Mouse (Mus musculus) layer of hippocampus, postnatal 36 days (tissue): ENCODE measurements at regions not wholly inside any gene's neighbourhood (a gene's known extent, or its start where the extent isn't known, plus 50 kb on each side); places are given as distances from the start of the nearest gene placed in this dataset.

Source experiments
- DNase-seq, 2 experiments: peaks; one replicate each; pipeline ENCODE4 v3.0.0; 2022

DNA sequence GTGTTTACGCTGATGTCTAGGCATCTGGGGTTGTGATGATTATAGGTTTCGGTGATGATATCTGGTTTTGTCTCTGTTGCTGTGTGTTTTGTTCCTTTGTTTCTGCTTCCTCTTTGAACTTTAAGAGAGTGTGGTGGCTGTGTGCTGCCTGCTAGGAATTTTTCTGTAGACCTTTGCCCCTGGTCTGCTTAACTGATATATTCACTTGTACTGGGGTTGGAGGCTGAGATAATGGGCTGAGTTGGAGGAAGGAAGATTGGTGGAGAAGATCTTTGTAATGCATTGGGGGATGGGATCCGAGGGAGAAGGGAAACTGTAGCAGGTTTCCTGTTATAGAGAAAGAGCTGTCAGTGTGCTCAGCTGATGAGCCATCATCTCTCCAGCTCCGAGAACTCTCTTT is 55.8 kb downstream of the Mid1ip1 start:
- no peak for DNase-seq

DNA sequence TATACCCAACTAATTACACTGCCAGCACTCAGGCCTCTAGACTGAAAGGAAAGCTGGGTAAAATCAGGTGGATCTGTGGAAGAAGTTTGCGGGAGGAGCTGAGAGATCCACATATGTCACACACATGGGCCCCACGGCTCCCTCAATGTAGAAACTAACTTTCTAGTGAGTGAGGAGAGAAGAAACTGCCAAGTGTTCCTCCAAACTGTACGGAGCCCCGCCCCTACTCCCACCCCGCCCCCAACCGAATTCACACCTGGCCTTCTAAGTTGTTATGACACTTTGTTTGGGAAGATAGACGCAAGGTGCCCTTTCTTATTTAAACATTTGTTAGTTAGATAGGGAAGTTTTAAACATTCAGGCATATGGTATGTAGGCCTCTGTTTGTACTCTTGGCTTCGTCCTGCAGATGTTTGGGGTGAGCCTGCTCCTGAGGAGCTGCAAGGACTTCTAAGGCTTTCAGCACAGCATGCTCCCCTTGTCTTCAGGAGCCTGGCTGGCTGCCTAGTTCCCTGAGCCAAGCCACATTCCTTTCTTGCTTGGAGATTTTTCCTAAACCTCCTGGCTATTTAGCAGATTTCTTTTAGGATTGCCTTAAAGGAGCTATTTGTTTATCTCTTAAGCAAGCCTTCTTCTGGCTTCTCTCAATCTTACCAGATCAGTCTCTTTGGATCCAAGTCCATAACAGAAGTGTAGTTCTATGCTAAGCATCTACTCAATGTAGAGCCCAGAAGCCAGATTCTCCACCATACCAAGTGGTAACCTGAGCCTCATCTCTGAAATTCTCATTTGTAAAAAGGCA is 61.1 kb downstream of the Mid1ip1 start:
- peak; percentile 5 for DNase-seq

DNA sequence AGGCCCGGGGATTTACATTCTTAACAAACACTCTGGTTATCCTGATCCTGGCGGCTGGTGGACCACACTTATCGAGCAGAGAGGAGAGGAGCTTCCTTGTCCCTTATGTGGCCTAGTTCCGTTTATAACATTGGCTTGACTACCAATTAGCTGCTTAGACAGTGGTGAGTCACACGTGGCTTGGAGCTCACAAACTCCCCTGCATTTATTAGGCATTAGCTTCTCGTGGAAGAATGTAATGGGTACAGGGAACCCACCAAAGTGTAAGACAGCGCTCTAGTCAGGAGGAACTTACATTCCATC is 61.7 kb downstream of the Mid1ip1 start:
- DNase-seq = no peak

DNA sequence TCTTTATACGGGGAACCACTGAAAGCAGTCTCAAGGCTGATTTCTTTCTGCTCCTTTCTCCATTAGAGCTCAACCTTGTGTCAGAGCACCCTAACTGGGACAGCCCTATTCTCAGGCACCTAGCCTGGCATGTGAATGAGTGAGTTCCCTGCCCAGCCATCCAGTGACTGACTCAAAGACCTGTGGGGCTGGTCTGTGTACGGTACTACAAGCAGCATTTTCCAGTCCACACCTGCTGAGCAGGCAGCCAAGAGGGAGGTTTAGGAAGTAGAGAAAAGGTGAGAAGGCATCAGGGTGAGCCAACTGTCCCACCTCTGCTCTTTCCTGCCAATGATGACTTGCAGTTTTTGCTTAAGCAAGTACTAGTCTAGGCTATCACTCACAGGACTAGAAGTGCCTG is 63.2 kb downstream of the Mid1ip1 start:
- no peak for DNase-seq

DNA sequence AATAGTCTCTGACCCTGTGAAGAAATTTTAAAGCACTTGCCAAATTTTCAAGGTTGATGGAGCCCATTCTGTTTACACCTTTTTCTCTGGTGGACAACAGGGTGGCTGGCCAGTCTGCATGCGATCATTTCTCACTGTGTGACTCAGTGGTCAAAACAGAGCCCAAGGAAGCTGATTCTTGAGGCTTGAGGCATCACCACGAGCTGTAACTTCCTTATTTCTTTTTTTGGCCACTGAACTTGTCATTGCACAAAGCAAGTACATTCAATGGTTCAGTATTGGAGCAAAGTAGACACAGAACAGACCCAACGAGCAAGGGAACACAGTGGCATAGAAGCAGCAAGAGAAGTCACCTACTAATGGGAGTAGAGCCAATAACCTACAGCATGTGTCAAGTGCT is 71.5 kb downstream of the Mid1ip1 start:
- DNase-seq = no peak

DNA sequence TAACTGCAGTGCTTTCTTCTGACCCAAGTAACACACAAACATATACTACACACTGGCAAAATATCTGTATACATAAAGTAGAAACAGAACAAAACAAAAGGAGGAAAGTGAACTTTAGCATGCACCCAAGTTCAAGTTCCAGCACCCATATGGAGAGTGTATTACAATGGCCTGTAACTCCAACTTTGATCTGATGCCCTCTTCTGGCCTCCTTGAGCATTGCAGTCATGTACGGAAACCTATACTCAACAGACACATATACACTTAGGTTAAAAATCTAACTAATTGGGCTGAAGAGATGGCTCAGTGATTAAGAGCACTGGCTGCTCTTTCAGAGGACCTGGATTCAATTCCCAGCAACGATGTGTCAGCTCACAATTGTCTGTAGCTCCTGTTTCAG is 72.2 kb downstream of the Mid1ip1 start:
- DNase-seq = no peak

DNA sequence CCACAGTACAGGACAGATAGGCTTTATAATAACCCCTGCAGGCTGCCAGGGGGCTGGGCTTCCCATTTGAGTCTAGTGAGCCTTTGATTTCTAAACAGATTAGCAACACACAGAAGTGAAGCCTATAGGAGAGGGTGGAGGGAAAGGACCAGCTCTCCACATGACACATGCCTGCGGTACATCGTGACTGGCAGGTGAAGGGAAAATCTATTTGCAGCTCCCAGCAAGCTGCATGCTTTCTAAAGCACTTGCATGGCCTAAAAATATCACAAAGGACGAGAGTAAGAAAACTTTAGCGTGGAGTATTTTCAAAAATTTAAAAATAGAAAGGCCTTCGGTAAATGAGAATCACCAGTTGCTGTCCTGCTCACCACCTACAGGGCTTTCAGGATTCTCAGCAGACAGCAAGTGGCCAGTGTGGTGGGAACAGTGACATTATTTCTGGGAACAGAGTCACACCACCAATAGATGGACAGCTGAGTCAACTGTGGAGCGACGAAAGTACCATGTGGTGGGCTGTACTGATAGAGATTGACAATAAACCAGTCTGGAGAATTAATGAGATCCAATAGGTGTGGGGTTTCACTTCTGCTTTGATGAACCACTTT is 105.6 kb downstream of the Mid1ip1 start:
- DNase-seq = no peak

DNA sequence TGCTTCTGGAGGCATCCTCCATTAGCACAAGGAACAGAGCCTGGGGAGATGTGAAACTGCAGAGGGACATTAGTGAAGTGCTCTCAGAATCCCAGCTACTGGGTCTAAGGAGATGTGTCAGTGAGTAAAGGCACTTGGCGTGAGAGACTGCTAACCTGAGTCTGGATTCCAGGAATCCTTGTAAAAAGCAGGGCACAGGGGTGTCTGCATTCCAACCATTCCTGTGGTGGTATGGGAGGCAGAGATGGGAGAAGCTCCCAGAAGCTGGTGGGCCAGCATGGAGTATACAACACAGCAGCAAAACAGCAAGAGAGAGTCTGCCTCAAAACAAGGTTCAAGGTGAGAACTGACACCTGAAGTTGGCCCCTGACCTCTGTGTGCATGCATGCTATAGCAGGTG is 118.9 kb downstream of the Mid1ip1 start:
- no peak for DNase-seq

DNA sequence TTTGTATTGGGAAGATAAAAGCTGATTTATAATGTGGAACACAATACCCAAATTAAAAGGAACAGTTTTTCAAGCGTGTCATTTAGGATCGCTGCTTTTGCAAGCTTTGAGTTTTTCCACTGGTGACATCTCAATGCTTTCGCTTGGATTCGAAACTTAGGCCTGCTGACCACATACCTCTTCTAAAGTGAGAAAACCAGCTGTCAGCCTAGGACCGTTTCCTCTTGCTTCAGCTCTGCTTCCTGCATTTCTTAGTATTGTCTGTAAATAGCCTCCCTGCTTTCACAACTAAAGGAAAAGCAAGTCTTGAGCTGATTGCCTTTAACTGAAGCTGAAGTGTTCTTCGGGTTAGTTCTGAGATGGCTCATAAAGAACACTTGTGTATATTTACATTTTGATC is 142.3 kb downstream of the Mid1ip1 start:
- DNase-seq = no peak

DNA sequence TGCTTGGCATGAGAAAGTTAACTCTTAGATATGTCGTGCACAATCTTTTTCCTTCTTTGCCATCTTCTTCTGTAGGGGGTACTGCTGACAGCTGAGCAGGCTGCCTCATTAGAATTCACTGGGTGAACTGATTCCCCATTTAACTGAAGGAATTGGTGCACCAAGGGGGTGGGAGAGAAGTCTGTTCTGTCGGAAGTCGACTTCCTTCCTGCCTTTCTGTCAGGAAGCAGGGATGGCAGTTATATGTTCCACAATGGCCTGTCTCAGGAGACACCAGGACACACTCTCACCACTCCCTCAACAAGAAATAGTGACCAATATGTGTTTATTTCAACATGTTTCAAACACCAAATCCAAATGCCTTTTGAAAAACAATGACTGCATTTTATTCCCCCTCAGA is 142.9 kb downstream of the Mid1ip1 start:
- DNase-seq = no peak

DNA sequence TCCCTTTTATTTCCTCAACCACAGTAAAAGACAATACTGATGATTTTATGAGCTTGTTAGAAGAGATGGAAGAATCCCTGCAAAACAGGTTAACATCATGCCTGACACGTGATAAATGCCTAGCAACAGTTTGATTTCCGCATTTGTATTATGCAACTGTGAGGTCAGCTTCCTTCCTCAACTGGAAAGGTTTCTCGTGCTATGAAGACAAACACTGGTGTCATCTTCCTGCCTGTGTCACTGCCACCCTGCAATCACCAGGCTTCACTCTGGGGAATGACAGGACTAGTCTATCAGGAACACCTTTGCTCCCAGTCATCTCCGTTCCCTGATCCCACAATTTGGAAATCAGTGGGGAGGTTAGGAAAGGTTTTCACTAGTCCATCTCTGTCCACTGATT is 156.8 kb downstream of the Mid1ip1 start:
- no peak for DNase-seq

DNA sequence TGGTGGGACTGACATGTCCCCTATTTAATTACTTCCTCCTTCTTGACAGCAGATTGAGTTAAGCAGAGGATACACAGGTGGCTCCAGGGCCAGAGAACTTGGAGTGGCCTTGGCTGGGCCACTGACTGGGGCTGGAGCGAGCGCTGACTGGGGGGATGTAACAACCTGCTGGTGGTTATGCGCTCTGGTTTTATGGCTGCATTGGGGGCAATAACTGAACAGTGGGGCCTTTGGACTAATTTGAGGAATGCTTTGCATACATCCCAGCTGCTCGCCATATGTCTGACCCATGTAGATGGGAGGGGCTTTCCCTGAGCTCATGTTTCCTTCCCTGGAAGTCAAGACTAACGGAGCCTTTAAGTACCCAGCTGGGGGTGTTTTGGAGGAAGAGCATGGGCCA is 163.0 kb downstream of the Mid1ip1 start:
- no peak for DNase-seq

DNA sequence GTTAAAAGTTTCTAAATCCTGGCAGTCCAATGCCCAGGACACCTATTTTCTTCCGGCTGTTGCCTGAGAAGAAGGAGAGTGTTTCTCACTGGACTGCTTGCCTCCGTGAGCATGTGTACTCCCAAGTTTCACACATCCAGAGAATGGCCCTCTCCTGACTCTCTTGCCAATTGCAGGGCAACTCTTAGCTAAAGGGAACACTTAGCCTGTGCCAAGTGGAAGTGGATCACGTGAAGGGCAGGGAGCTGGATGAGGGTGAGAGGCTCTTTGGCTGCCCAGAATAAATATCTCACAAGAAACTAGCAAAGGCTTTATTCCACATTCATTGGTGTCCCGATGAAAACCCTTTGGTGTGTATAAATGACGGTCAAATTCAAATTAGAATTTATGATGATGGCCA is 164.1 kb downstream of the Mid1ip1 start:
- no peak for DNase-seq

DNA sequence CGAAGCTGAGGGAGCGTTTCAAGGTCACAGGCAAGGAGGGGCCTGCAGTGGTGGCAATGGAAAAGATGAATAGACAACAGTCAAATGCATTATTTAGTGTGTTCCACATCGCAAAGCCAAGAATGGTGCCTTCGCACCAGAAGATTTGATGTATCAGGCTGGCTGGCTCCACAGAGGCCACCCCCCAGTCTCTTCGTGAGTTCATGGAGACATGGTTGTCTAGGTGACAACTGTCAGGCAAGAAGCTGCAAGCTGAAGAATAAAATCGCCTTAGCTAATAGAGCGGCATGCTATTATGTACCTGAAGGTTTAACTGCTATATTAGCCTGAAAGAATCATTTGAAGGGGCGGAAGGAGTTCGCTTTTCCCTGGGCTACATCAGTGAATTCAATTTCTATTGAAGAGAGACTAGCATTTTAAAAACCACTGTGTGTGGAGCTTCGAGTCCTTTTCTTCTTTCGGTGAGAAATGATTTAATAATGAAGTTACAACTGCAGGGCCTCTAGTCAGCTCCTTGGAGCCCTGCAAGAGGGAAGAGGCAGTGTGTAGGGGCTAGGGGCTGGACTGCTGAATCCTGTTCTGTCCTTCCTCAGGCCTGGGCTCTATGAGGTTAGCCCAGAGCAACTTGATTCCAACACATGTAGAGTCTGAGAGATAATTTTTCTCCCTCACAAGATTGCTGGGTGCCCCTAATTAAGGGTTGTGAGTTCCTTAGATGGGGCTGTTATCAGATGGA is 169.1 kb downstream of the Mid1ip1 start:
- DNase-seq = no peak

DNA sequence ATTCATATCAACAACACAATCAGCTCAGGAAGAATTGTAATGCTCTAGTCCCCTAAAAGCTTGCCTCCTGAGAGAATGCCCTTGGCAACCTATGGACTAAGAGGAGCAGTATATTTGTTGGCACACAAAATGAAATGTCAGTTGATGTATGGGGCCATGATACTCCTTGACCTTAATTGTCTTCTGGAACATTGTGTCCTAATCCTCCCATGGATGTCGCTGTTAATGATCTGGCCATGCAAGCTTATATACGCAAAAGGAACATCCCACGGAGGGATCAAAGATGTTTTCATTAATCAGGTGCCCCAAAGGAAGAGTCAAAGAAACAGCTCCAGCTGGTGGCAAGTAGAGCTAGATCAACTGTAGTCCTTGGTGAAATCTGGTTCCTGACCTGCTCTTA is 178.0 kb downstream of the Mid1ip1 start:
- DNase-seq = no peak

DNA sequence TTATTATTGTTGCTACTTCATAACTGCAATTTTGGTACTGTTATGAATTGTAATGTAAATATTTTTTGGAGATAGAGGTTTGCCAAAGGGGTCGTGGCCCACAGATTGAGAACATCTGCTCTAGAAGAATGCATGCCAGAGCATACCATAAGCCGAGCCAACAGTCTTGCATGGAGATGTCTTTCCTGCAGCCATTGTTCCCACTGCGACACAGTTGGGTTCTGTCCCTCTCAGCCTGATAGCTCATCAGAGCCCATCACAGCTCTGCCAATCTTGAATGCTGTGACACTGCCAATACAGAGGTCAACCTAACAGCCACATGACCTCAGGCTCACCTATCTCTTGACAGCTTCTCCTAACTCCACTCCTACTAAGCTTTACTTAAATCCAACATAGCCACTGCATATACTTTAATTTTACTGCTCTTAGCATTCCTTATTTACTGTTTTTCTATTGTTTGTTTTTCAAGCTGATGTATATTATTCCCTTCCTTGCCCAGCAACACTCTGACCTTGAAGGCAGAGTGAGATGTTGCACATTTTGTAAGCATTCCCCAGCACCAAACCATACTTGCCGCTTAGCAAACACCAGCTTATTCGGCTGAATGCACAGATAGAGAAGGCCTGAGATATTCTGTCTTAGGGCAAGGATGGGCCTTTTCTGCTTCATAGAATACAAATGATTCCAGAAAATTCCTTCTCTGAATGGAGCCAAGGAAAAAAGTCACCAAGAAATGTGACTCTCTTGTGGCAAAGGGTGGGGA is 181.6 kb downstream of the Mid1ip1 start:
- no peak for DNase-seq

DNA sequence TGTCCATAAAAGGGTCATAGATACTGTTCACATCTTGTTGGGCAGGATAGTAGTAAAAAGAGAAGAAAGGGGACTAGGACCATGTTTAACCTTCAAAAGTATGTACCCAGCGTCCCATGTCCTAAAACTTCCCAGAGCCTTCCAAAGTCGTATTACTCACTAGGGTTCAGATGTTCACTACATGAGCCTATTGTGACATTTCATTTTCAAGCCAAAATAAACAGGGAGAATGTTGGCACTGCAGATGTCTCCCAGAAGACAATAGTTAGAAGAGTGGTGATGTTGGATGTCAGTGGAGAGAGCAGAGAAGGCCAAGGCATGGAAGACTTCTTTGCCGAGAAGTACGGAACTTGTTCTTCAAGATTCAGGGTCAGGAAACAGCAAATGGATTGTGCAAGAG is 187.9 kb downstream of the Mid1ip1 start:
- no peak for DNase-seq

DNA sequence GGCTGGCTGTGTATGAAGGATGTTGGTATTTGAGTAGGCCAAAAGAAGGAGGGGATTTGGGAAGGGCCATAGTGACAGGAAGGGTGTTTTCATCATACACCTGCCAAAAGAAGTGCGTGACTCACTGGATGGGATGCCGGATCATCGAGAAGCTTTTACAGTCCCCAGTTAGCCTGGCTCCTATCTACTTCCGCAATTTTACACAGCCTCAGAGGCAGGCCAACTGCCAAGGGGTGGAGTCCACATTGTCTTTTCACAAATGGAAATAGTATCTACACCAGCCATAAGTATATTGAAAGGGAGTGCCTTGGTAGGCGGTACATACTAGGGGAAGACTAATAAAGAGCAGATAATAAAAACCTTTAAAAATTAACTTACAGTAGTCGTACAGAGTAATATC is 189.3 kb downstream of the Mid1ip1 start:
- no peak for DNase-seq

DNA sequence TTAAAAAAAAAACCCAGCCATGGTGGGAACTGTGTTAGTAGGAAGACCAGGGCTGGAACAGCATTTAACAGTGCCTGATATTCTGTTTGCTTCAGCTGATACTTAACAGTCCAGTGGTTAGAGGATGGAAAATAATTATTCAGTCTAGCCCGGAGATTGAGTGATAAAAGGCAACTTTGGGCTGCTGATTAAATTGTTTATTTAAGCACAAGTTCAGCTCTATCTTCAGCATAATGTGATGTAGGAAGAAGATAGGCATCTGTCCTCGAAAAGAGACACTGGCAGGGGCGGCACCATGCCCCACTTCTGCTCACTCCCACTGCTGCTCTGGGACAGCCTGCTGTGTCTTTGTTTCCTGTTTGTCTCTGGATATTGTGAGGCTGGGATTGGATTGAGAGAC is 190.1 kb downstream of the Mid1ip1 start:
- DNase-seq = no peak

DNA sequence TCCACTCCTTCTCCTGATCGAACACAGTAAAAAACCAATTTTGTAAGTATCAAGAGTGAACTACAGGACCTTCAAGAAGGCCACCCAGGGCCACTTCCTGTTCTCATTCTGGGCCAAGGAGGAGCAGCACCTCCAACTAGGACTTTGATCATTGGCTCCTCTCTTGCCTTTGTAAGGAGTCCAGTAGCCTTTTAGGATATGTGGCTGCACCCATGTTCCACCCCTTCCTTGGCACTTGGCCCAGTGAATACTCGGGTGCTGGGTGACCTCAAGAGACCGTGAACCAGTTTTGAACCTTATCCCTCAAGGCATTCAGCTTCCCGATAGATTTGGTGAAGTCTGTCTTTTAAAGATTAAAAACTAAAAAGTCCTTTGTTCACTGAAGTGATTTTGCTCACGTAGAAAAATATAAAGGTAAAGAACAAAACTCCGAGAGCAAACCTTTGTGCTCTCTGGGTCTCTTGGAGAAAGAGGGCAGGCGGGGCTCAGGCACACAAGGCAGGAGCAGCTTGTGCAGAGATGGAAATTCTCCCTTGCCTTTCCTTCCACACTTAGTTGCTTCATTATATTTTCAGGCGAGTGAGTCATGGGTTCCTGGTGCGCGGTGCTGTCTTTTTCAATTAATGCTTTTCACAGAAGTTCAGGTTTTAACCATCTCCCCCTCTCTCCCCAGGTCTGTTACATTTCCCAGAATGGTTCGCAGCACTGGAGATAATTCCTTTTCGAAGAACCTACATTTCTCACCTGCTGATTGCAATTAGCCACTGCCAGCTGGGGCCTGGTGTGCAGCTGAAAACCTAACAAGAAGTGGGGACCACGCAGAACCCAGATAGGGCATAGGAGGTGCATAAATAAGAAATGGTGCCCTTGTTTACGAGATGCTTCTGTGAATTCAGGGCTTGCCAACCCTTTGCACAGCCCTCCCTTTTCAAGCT is 196.6 kb downstream of the Mid1ip1 start:
- DNase-seq = no peak
